Mouse (Mus musculus) brain, embryonic 14.5 days (tissue): ENCODE results near the gene Bnip1.

Experiments
- CTCF ChIP-seq: fragments of 200-500 bp; IDR thresholded peaks from 2 replicates; pipeline ENCODE4 v1.5.1; 2012; ENCODE audit warnings: inconsistent platforms, mild to moderate bottlenecking, moderate library complexity, borderline replicate concordance; ENCODE audit not compliant: insufficient read depth, insufficient read length; ENCODE audit errors: extremely low read depth
- POLR2A ChIP-seq: fragments of 200-500 bp; IDR thresholded peaks from 2 replicates; pipeline ENCODE4 v1.6.1; 2012; ENCODE audit warnings: mild to moderate bottlenecking, inconsistent platforms, borderline replicate concordance; ENCODE audit not compliant: poor library complexity, insufficient read depth, insufficient read length, severe bottlenecking; ENCODE audit errors: extremely low read depth

GRCm38 (mm10) chr17:26812607-26813006 is 31.7 kb downstream of the Bnip1 start:
- TF ChIP-seq CTCF (no peak), POLR2A (no peak)
